Mouse (Mus musculus) midbrain, postnatal 0 days (tissue): ENCODE data around the gene Mgat5. TPM values are rescaled to one million over a fixed set of nuclear protein-coding genes. Genes with fewer than 3 reads are reported as not detected.

Source experiments
- ATAC-seq: fragments of 200-750 bp; cut with Nextera tagmentation; 2 replicates; pipeline ENCODE4 v1.8.0; 2017; ENCODE audit warnings: moderate number of reproducible peaks, mild to moderate bottlenecking, moderate TSS enrichment, moderate library complexity; ENCODE audit not compliant: low FRiP score
- DNase-seq: peaks from one replicate; pipeline ENCODE4 v3.0.0-alpha.2; 2015; ENCODE audit warnings: low spot score
- H3K27ac ChIP-seq: fragments of 300-500 bp; sonication (generic); 2 replicates; pipeline ENCODE4 v1.5.1; 2014; ENCODE audit warnings: low read depth, mild to moderate bottlenecking, low read length, mixed read lengths
- H3K27me3 ChIP-seq: fragments of 300-500 bp; sonication (generic); 2 replicates; pipeline ENCODE4 v1.6.1; 2014; ENCODE audit warnings: low read length, control low read depth, mixed read lengths; ENCODE audit not compliant: insufficient read depth
- H3K36me3 ChIP-seq: fragments of 300-500 bp; sonication (generic); 2 replicates; pipeline ENCODE4 v1.6.1; 2014; ENCODE audit warnings: low read length, control low read depth, mixed read lengths; ENCODE audit not compliant: insufficient read depth
- H3K4me1 ChIP-seq: fragments of 300-500 bp; sonication (generic); 2 replicates; pipeline ENCODE4 v1.6.1; 2014; ENCODE audit warnings: mild to moderate bottlenecking, control low read depth, antibody characterized with exemption, low read length, mixed read lengths; ENCODE audit not compliant: insufficient read depth
- H3K4me2 ChIP-seq: fragments of 300-500 bp; sonication (generic); 2 replicates; pipeline ENCODE4 v1.6.1; 2014; ENCODE audit warnings: low read depth, mild to moderate bottlenecking, low read length, mixed read lengths; ENCODE audit not compliant: poor library complexity, severe bottlenecking
- H3K4me3 ChIP-seq: fragments of 300-500 bp; sonication (generic); 2 replicates; pipeline ENCODE4 v1.5.1; 2014; ENCODE audit warnings: low read depth, mild to moderate bottlenecking, low read length, moderate library complexity
- H3K9ac ChIP-seq: fragments of 300-500 bp; sonication (generic); replicated peaks from 2 replicates; pipeline ENCODE4 v1.6.1; 2014; ENCODE audit warnings: mild to moderate bottlenecking, low read length, moderate library complexity, mixed read lengths; ENCODE audit not compliant: poor library complexity, severe bottlenecking
- H3K9me3 ChIP-seq: fragments of 300-500 bp; sonication (generic); 2 replicates; pipeline ENCODE4 v1.6.1; 2016; ENCODE audit warnings: low read length, control low read depth
- CTCF ChIP-seq: IDR thresholded peaks from 2 replicates; pipeline ENCODE4 v1.5.1; 2016; ENCODE audit warnings: antibody characterized with exemption, mild to moderate bottlenecking
- WGBS: fragments of 180-500 bp; shearing (Covaris S2); extraction: QIAGEN DNeasy Blood & Tissue Kit; methylation state at CpG from one replicate; pipeline ENCODE4 v1.1.7; 2014; 5-methylcytosine and 5-hydroxymethylcytosine counted together
- polyA plus RNA-seq: library from polyadenylated mRNA; unstranded; fragments of >200 nt; fragmentation: Nextera tagmentation; extraction: Ambion mirVana; gene quantifications from 2 replicates; pipeline ENCODE4 v1.2.1, GENCODE M21; 2015
- total RNA-seq: library from RNA; depleted of rRNA; stranded (reverse); fragments of >200 nt; gene quantifications from 2 replicates; pipeline ENCODE4 v1.2.3, GENCODE M21; 2014

Mgat5 gene
- total and polyA plus RNA-seq, 2 experiments from 2014 or later, result 13.0 to 56.5 TPM

- H3K36me3 ChIP-seq, result no peaks in the 10 kb centered on the region
- H3K4me2 ChIP-seq, result no peak overlapping the region
- no peak for ATAC-seq
- peak overlapping the region; percentile 57; the same call in 1 of the 2 replicates for H3K27ac ChIP-seq
- TF ChIP-seq CTCF, result no peak
- H3K4me1 ChIP-seq, result peaks cover 6% of the 10 kb centered on the region; the same call in 1 of the 2 replicates
- H3K27me3 ChIP-seq, result no peaks in the 10 kb centered on the region
- DNase-seq, result no peak
- no peak overlapping the region for H3K4me3 ChIP-seq
- no peak overlapping the region for H3K9ac ChIP-seq
- 56% methylated on average over 10 of the region's 10 CpGs for WGBS
- H3K9me3 ChIP-seq, result no peaks in the 10 kb centered on the region
These were observed 302.3 kb downstream of the Mgat5 start for GRCm38 (mm10) chr1:127507042-127507650.

- TF ChIP-seq CTCF, result 0 out of 2 replicates have a peak, but pooled peaks have one; percentile 2
- ATAC-seq (peak; percentile 62), DNase-seq (peak; percentile 39)
- WGBS, result 44% methylated on average over 16 of the region's 16 CpGs
- peaks cover 6% of the 10 kb centered on the region; the same call in 1 of the 2 replicates for H3K4me1 ChIP-seq
- no peaks in the 10 kb centered on the region for H3K27me3 ChIP-seq
- no peaks in the 10 kb centered on the region for H3K36me3 ChIP-seq
- no peak overlapping the region for H3K9ac ChIP-seq
- H3K9me3 ChIP-seq, result no peaks in the 10 kb centered on the region
- H3K4me3 ChIP-seq, result no peak overlapping the region
- peak overlapping the region; percentile 57 for H3K27ac ChIP-seq
- H3K4me2 ChIP-seq, result no peak overlapping the region
These were observed 303.4 kb downstream of the Mgat5 start for GRCm38 (mm10) chr1:127508067-127508739.

- TF ChIP-seq CTCF, result no peak
- 67% methylated on average over 8 of the region's 8 CpGs for WGBS
- no peak for ATAC-seq
- no peak for DNase-seq
- Histone ChIP-seq H3K4me3 (no peak overlapping the region), H3K9ac (no peak overlapping the region), H3K9me3 (no peaks in the 10 kb centered on the region), H3K4me1 (peaks cover 6% of the 10 kb centered on the region; the same call in 1 of the 2 replicates), H3K27me3 (no peaks in the 10 kb centered on the region), H3K27ac (peak overlapping the region; percentile 40; the same call in 1 of the 2 replicates), H3K36me3 (no peaks in the 10 kb centered on the region), H3K4me2 (no peak overlapping the region)
These were observed 304.1 kb downstream of the Mgat5 start for GRCm38 (mm10) chr1:127508921-127509320.

GRCm38 (mm10) chr1:127511362-127511761, 306.5 kb downstream of the Mgat5 start:
- Histone ChIP-seq H3K9me3 (no peaks in the 10 kb centered on the region), H3K27ac (no peak overlapping the region), H3K4me1 (peaks cover 6% of the 10 kb centered on the region; the same call in 1 of the 2 replicates), H3K9ac (no peak overlapping the region), H3K4me2 (no peak overlapping the region), H3K36me3 (no peaks in the 10 kb centered on the region), H3K27me3 (no peaks in the 10 kb centered on the region), H3K4me3 (no peak overlapping the region)
- WGBS, result 82% methylated on average over 6 of the region's 6 CpGs
- DNase-seq, result no peak
- no peak for ATAC-seq
- TF ChIP-seq CTCF, result no peak

- Histone ChIP-seq H3K36me3 (no peaks in the 10 kb centered on the region), H3K27ac (no peak overlapping the region), H3K4me3 (no peak overlapping the region), H3K9ac (no peak overlapping the region), H3K27me3 (no peaks in the 10 kb centered on the region), H3K4me1 (peaks cover 3% of the 10 kb centered on the region; the same call in 1 of the 2 replicates), H3K4me2 (no peak overlapping the region), H3K9me3 (no peaks in the 10 kb centered on the region)
- ATAC-seq (no peak), DNase-seq (no peak)
- WGBS, result 89% methylated on average over 6 of the region's 6 CpGs
- TF ChIP-seq CTCF, result no peak
These were observed 307.9 kb downstream of the Mgat5 start for GRCm38 (mm10) chr1:127512709-127513108.

- Histone ChIP-seq H3K9ac (no peak overlapping the region), H3K4me2 (no peak overlapping the region), H3K27me3 (no peaks in the 10 kb centered on the region), H3K4me3 (no peak overlapping the region), H3K36me3 (no peaks in the 10 kb centered on the region), H3K9me3 (no peaks in the 10 kb centered on the region), H3K4me1 (0 out of 2 replicates have a peak, but pooled peaks cover 3% of the 10 kb centered on the region), H3K27ac (no peak overlapping the region)
- DNase-seq, result no peak
- ATAC-seq, result no peak
- 90% methylated on average over 8 of the region's 8 CpGs for WGBS
- no peak for TF ChIP-seq CTCF
These were observed 308.3 kb downstream of the Mgat5 start for GRCm38 (mm10) chr1:127513140-127513539.
